Mouse (Mus musculus) left cerebral cortex, postnatal 10 days (tissue): Measurements from ENCODE around the gene Hoxa13. TPM values are rescaled to one million over a fixed set of nuclear protein-coding genes. Genes with fewer than 3 reads are reported as not detected.
A peak's percentile ranks its signal among the peaks of the same experiment; 100 is the strongest.

Experiments
- DNase-seq, 2 experiments: peaks; one replicate each; pipeline ENCODE4 v3.0.0; 2021 to 2022; ENCODE audit warnings: low spot score in 2 of 2, mixed read lengths in 1 of 2; ENCODE audit errors: extremely low spot score in 1 of 2
- intact Hi-C: fragments of 180-260 bp; cut with DNase I; formaldehyde crosslinking; loops from one replicate; pipeline ENCODE4 v1.15.1; 2025
- total RNA-seq, 2 experiments: library from RNA; stranded (reverse); gene quantifications; 2 replicates each; pipeline ENCODE4 v1.2.3; 2021

The Hoxa13 gene
- total RNA-seq, 2 experiments from 2014 or later, result not detected

DNA sequence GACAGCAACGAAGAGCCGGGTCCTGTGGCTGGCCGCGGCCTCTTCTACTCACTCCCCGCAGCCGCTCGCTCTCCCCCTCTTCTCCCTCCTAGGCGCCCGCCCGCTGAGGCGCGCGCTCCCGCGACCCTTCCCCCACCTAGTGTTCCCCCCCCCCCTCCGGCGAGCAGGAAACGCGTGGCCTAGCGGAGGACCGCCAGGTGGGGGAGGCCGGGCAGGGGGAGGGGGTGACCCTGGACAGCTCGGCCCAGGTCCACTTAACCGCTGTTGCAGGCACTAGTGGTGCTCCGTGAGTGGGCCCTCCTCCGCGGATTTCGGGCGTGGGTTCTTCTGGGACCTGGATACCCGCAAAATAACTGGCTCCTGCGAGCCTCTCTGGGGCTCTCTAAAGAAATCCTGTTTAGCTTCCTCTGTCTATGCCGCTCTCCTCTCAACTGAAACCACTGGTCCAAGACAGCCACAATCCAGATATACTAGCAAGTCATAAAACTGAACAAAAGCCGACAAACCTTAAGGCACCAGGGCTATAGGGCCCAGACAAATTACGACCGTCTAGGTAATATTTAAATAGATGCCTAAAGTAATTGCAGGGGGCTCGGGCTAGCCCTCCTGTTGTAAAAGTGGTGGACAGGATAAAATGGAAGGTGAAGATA lies 30.0 kb downstream of the Hoxa13 start, which contains the start of gene Hoxa9:
TSS of gene Hoxa9 (minus strand) at position 574 of the 650 bp plus-strand sequence.
- peak in 1 of 2 experiments; percentile 15 for DNase-seq
- intact Hi-C loops, result no loop called here

DNA sequence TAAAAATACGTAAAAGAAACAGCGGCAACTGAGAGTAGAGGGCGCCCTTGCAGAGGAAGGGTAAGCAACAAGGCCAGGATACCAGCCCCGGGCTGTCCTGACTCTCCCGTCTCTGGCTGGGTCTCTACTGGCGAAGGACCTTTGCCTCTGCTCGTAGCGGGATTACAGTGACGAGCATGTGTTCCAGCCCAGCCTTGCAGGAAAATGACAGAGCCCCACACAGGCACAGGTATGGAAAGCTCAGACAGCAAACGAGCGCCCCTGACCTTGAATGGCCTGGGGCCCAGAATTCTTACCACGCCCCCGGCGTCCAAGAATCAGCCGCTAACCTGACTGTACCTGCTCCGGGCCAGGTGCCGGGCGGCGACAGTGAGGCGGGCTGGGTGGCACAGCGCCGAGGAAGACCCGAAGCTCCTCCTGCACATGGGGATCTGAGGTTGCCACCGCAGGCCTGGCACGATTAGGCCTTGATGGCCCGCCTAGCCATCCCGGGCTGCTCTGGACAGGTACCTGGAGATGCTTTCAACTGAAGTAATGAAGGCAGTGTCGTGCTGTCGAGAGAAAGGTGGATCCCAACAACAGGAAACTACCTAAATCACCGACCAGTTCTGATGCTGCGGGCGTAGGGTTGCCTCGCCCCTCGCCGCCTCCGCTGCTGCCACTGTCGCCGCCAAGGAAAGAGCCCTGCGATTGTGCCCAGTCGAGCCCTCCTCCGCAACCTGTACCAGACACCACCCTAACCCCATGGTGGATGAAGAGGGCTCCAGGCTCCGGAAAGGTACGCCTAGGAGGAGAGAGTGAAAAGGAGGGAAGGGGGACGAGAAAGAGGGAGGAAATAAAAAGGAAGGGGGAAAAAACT lies 30.9 kb downstream of the Hoxa13 start:
- intact Hi-C loops, result loop anchor here (10.0 kb wide), 1 partner anchor 1415 kb away; no protein-coding TSS in a partner anchor
- DNase-seq, result peak in 1 of 2 experiments; percentile 20

DNA sequence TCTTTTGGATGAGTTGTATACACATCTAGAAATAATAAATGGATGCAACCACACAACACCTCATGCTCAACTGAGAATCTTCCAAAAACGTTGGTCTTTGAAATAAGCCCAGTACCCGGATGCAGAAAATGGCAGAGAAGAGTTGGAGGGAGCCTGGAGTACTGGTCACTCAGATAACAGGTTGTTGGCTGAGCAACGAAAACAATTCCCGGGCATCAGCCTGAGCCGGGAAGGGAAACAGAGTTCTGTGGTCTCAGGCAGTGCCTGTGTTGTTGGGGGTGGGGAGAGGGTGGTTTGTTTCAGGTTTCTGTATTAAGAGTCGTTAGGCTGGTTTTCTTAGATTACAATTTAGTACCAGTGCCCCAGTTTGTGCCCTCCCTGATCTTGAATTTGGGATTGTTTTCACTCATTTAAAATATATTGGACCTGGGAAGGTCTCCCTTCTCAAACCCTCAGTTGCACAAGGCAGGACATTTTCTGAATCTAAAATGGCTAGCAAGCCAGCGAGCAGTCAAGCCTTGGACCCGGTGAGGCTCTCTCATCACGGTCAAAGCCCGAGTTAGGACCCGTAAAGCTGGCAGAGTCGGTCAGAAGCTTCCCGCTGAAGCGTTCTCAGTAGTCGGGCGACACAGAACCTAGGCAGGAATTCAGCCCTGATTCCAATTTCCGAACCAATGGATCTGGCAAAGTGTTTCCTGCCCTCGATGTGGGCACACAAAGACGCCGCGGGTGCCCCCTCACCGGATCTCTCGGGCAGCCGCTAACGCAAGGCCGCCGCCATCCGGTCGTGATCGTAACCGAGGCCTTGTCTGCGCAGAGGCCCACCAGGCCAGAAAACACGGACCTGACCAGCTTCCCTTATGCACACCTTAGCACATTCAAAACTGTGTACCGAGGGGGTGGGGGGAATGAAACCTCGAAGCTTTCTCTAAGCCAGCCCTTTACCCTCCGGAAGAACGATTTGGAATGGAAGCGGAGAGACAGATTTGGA lies 31.9 kb downstream of the Hoxa13 start:
- peak in 1 of 2 experiments; percentile 17 for DNase-seq
- intact Hi-C loops, result loop anchor here (10.0 kb wide), 1 partner anchor 1414 kb away; no protein-coding TSS in a partner anchor

DNA sequence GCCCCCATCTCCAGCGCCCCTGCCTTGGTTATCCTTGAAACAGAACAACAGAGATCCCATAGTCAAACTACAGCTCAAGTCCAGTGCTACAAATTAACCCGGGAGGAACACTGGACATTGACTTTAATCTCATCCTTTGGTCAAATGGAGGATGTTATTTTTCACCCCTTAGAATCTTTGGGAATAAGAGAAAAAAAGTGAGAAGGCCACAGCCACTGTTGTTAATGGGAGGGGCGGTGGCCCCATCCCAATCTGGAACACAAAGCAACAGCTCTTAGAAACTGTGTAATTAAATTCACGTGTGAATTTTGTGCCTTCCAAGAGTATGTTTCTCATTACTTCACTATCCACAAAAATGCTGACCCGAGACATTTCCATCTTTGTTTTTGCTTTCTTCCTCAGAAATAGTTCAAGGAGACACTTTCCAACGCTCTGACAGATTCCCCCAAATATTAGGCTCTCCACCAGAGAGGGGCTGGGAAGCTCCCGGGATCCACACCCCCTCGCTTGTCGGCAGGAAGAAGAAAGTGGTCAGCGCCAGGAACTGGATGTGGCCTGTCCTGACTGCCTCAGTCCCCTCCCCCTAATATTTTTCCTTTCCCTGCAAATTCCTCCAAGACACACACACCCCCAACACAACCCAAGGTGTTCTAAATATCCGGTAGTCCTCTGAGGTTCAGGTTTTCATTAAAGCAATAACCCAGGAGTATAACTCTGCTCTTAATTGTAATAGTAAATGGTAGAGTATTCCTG lies 33.0 kb downstream of the Hoxa13 start:
- intact Hi-C loops, result loop anchor here (10.0 kb wide), 1 partner anchor 1413 kb away; no protein-coding TSS in a partner anchor
- DNase-seq, result peak in 1 of 2 experiments; percentile 4

DNA sequence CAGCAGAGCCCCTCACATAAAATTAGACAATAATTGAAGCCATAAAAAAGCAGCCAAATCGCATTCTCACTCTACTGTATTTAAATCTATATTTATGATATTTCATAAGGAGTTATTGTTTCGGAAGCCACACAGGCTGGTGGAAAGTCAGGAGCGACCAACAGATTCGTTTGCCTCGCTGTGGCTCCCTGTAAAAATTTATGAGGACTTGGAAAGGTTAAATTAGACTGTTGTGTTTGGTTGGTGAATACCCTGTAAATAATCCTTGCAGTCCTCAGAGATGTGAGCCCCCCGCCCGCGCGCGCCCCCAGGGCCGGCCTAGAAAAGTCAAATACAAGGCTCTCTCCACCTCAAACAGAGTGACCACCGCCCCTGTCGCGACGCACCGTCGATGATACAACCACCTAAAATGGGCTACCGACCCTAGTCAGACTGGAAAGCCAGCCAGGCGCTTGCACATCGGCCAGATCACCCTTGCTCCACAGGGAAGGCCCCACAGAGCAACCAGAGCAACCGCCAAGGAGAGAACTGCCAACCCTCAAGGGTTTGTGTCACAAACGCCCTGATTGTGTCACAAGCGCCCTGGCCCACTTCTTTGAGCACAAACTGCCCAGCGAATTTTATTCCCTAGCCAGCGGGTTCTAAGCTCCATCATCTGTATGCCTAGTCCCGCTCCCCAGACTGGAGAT lies 34.0 kb downstream of the Hoxa13 start:
- intact Hi-C loops, result loop anchor here (10.0 kb wide), 1 partner anchor 1412 kb away; no protein-coding TSS in a partner anchor
- DNase-seq, result peak in 1 of 2 experiments; percentile 14

DNA sequence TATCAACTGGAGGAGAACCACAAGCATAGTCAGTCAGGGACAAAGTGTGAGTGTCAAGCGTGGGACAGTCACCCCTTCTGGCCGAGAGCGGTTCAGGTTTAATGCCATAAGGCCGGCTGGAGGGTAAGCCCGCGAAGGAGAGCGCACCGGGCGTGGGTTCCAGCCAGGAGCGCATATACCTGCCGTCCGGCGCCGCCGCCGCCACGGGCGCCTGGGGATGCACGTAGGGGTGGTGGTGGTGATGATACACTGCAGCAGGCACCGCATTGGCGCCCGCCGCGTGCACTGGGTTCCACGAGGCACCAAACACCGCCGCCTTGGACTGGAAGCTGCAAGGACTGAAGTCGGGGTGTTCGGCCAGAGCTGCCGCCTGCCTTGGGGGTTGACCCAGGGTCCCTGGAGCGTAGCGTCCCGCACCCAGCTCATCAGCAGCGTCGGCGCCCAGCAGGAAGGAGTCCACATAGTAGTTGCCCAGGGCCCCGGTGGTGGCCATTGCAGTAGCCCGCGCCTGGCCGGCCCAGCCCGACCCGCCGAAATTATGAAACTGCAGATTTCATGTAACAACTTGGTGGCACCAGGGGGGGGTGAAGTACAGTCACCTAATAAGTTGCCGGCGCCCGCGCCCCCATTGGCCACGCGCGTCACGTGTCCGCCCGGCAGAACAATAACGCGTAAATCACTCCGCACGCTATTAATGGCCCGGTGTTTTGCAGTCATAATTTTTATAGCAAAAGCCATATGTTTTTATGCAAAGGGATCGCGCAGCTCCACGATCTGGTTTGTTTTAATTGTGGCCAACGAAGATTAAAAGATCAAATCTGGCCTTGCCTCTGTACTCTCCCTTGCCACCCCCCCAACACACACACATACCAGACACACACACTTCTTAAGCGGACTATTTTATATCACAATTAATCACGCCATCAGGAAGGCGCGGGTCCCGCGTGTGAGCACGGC lies 34.8 kb downstream of the Hoxa13 start:
- peak in 1 of 2 experiments; percentile 22 for DNase-seq
- intact Hi-C loops, result loop anchor here (10.0 kb wide), 1 partner anchor 1411 kb away; no protein-coding TSS in a partner anchor

DNA sequence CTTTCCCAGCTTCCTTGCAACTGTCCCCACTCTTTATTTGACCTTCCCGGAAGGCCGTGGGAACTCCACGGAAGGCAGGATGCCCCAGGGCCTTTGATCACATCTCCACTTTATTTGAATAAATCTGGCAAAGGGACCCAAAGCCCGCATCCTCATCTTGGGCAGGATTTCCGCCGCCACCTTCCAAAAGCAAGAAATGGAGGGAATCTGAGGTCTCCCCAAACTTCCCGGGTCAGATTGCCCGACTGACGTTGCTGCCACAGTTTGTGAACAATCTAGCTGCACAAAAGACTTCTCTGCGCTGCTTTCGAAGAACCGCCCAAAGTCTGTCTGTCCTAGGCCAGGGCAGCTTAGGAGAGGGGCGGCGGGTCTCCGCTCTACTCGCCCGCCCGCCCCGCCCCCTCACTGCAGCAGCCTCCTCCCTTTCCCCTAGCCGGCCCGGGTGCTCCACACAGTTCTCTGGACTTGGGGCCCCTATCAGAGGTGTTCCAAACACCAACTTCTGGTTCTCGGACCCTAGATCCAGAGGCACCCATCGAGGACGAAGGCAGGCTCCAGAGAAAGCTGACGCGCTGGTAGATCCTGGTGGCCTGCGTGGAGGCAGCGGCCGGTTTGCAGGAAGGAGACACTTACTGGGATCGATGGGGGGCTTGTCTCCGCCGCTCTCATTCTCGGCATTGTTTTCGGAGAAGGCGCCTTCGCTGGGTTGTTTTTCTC lies 35.6 kb downstream of the Hoxa13 start:
- peak in 1 of 2 experiments; percentile 7 for DNase-seq
- intact Hi-C loops, result loop anchor here (5.0 to 10.0 kb wide), 2 partner anchors 353 to 1410 kb away; no protein-coding TSS in a partner anchor

DNA sequence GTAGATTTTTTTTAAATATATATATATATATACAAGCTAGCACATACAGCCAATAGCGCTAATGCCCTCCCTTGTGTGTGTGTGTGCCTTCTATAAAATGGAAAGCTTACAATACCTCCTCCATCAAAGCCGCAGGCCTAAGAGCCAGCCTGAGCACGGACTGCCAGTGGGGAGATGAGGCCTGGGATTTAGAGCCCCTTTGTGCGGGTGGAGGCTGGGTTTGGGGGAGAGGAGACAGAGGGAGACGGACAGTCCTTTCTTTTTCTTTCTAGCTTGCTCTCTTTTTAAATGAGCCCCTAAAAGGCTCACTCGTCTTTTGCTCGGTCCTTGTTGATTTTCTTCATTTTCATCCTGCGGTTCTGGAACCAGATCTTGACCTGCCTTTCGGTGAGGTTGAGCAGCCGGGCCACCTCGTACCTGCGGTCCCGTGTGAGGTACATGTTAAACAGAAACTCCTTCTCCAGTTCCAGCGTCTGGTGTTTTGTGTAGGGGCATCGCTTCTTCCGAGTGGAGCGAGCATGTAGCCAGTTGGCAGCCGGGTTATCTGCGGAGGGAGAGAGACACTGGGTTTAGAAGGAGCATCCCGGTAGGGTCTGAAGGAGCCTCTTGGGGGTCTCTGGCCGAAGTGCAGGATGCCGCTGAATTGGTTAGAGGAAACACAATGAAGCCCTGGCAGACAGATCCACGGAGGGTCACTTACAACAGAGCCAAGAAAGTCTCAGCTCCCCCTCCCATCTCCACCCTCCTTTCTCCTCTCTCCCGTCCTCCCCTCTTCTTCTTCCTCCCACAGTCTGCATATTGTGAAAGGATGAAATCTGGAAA lies 36.5 kb downstream of the Hoxa13 start:
- DNase-seq, result no peak
- intact Hi-C loops, result loop anchor here (5.0 to 10.0 kb wide), 2 partner anchors 352 to 1409 kb away; no protein-coding TSS in a partner anchor

DNA sequence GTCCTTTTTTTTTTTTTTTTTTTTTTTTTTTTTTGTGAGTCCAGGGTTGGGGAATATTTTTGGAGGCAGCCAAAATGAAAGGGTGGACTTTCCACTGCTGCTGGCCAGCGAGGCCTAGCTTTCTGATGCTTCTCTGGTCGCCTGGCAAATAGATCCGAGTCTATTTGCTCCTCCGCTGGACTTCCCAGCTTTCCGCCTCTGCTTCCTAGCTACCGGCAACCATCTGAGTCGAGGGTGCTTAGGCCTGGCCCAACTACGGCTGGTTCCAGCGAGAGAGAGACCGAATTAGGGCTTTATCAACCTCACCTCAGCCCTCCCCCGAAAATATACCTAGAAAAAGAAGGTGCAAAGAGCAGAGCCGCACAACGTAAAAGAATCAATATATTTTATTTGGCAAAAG lies 38.0 kb downstream of the Hoxa13 start:
- no peak for DNase-seq
- intact Hi-C loops, result loop anchor here (5.0 to 10.0 kb wide), 2 partner anchors 350 to 1408 kb away; no protein-coding TSS in a partner anchor

DNA sequence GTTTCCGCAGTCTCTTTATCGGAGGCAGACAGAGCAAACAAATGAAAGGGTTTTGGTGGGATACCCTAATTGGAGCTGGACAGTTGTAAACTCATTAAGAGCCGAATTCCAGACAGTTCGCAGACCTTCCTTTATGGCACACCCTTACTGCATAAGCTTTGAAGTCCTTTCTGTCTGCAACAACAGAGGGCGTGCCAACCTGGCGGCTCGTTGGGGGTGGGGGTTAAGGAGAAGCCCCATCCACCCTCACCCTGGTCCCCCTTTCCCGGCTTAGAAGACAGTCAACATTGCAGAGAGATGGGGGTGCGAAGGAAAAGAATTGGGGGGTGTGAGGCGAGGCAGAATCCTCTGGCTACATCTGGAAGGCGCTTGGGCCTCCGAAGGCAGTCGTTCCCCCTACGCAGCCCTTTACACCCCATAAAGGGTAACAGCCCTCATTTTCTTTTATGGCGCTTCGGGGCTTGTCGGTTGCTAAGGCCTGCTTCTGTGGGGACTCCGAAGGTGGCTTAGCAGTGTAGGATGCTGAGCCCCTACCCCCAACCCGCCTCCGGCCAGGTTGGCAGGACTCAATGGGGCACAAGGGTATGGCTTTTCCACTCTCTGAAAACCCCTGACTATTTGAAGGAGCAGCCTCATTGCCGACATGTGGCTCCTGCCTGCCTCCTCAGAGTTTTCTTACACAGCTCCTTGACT lies 38.5 kb downstream of the Hoxa13 start:
- no peak for DNase-seq
- intact Hi-C loops, result loop anchor here (2.0 to 10.0 kb wide), 3 partner anchors 350 to 1407 kb away; no protein-coding TSS in a partner anchor

DNA sequence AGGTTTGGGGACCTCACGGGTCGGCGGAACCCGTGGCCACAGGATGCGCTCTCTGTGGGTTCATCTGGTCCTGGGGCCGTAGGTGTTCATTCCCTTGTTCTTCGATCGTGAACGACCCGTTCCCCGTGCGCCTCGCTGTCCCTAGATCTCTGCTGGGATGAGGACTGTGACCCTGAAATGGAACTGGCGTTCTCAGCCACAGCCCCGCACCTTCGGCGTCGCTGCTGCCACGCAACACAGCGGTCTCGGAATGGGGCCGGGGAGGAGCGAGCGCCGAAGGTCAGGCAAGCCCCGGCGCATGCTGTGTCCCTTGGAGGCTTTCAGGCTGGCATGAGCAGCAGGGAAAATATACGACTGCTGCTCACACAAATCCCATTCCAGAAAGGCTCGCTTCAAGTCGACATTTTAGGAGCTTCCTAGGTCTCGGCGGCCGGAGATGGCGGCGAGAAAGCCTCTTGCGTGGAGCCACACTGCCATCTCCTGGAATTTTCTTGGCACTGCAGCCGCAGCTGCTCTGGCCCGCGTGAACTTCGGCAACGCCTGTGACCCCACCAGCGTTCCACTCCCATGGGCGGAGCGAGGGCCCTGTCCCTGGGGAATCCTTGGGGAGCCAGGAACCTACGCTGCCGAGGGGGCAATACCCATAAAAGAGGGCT lies 39.2 kb downstream of the Hoxa13 start, which contains the start of gene Hoxa7:
TSS of gene Hoxa7 (minus strand) at position 518 of the 656 bp plus-strand sequence.
- DNase-seq, result peak; percentile 65 to 80
- intact Hi-C loops, result loop anchor here (2.0 to 10.0 kb wide), 3 partner anchors 349 to 1407 kb away; no protein-coding TSS in a partner anchor

DNA sequence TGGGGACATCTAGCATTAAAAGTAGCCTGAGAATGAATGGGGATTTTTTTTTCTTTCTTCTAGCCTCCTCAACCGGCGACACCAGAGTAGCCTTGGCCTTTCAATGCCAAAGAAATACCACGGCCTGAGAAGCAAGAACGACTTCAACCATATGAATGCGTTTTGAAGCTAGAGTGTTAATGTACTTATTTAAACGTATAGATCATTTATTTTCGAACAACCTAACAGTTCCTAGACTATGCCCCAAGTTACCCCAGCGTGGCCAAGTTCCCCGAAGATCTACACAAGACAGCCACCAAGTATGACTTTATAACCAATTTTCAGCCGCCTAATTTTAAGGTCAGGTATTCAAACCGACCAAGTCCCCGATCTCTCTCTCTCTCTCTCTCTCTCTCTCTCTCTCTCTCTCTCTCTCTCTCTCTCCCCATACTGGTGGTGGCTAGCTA lies 39.8 kb downstream of the Hoxa13 start:
- intact Hi-C loops, result loop anchor here (2.0 to 10.0 kb wide), 3 partner anchors 349 to 1406 kb away; no protein-coding TSS in a partner anchor
- DNase-seq, result no peak
